Mouse (Mus musculus): Measurements from ENCODE around the gene Gm49318.
"Not testable (repeated sequence)": the region's sequence is repeated elsewhere in the genome, so short reads cannot be mapped to it uniquely, and the experiment has no call there.

Gene Gm49318

DNA sequence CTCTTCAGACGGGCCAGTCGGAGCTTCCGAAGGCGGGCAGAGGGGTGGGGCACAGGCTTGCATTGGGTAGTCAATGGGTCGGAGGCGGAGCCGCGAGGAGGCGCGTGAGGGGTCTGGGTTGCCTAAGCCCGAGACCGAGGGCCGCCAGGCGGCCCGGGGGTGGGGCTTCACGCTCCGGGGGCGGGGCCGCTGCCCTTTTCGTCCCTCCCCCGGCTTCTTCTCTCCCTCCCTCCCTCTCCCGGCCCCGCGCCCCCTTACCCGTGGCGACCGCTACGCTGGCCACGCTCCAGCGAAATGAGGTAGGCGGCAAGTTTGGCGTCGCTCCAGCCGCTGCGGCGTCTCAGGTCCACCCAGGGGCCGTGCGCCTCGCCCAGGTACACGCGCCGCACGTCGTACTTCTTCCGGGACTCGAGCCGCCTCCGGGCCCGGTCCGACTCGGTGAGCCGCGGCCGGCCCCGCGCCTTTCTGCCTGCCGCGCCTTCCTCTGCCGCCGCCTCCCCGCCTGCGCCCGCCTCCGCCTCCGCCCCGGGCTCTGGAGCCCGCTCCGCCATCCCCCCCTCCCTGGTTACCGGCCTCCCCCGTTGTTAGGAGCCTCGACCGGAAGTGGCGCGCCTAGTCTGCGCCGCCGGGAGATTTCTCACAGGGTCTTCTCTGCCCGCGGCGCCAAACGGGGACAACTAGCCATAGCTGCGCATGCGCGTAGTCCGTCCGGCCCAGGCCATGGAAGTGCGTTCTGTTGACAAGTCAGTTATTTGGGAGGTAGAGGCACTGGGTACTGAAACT, at the start of gene Gm49318, which contains the start of gene Zfp653:
TSS of gene Gm49318 (minus strand) at position 469 of the 783 bp plus-strand sequence.
TSS of gene Zfp653 (minus strand) at position 586 of the 783 bp plus-strand sequence.
- peak; percentile 93 for DNase-seq (ENCODE audit: low read depth)

DNA sequence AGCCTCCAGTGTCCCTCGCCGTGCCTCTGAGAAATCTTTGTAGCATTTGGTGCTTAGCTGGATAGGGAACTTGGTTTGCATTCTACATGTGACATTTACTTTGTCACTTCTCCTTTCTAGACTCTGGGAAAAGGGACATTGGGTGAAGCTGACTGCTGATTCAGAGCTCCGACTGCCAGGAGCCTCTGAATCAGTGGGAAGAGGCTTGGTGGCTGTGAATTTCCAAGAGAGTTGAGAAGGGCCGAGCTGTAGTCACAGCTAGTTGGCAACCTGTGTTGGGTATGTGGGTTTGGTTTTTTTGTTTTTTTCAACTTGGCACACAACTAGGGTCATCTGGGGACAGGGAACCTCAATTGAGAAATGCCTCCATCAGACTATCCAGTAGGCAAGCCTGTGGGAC, 48.5 kb upstream of the Gm49318 start:
- DNase-seq (ENCODE audit: low read depth), result no peak

DNA sequence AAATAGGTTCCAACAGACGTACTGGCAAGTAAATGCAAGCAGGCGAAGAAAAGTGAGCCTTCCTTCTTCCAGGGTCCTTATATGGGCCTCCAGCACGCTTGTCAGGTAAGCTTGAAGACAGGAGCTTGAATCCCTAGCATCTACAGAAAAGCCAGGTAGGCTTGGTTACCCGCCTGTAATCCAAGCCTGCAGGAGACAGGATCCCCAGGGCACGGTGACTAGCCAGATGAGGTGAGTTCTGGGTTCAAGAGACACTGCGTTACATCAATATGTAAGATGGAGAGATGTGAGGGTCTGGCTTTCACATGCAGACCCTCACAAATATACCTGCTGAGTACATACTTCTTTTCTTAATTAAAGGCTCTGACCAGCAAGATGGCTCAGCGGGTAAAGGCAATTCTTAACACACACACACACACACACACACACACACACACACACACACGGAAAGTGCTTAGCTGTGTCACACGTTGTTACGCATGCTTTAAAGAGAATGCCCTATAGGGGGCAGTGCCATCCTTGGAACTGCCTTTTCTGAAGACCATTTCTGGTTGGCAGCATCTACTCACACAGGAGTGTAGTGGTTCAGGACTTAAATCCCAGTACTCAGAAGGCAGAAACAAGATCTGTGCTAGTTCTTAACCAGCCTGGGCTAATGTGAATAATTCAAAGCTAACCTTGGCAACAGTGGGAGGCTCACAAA, 46.8 kb upstream of the Gm49318 start:
- peak; percentile 80 for DNase-seq (ENCODE audit: low read depth)

DNA sequence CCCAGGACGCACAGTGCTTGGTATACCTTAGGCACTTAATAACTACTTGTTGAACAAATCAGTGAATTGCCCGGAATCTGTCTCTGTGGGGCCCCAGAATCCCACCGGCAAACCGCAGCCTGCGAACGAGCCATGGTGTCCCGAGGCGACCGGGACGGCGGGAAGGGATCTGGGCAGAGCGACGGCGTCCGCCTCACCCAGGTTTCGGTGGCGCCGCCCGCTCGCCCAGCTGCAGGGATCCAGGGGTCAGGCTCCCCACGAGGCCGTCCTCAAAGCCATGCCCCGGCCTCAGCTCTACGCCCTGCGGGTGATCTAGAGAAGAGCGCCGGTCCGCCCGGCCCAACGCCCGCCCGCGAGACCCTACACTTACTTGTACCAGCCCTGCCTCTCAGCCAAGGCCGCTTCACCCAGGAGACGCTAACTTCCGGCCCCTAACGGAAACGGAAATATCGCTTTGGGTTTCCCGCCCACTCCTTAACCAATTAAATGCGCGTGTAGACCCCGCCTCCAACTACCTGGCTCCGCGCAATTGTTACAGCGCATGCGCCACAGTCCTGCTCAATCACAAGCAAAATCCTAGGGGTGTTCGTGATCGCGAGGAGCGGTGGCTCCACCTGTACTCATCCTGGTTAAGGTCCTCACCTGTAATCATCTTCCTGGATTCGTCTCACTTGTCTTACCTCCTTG, 45.8 kb upstream of the Gm49318 start, which contains the start of gene Elof1:
TSS of gene Elof1 (minus strand) at position 433 of the 687 bp plus-strand sequence.
- peak; percentile 97 for DNase-seq (ENCODE audit: low read depth)

DNA sequence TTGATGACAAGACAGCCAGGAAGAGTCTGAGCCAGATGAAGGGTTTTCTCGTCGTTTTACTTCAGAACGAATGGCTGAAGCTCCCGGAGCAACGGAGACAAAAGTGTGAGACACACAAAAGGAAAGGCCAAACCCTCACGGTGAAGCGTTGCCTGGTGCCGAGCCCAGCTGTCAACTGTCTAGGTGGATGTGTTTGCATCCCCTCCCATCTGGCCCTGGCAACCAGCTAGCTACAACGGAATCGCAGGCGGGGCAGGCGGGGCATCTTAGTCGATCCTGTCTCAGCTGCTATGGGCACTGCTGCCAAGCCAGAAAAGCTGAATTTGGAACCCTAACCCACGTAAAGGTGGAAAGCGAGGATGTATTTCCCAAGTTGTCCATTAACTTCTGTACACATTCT, 45.0 kb upstream of the Gm49318 start:
- no peak for DNase-seq (ENCODE audit: low read depth)

DNA sequence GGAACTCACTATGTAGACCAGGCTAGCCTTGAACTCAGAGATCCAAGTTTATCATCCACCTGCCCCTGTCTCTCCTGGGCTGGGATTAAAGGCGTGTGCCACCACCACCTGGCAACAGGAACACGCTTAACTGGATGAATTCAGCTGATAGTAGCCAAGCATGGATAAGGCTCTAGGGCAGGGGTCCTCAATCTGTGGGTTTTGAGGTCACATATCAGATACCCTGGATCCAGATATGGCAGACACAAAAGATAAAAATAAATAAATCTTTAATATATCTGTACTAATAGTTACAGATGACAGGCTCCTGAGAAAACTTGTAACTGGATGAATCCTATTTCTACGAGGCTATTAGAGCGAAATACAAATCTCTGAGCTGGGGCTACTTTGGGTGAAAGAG, 44.6 kb upstream of the Gm49318 start:
- DNase-seq (ENCODE audit: low read depth), result no peak

DNA sequence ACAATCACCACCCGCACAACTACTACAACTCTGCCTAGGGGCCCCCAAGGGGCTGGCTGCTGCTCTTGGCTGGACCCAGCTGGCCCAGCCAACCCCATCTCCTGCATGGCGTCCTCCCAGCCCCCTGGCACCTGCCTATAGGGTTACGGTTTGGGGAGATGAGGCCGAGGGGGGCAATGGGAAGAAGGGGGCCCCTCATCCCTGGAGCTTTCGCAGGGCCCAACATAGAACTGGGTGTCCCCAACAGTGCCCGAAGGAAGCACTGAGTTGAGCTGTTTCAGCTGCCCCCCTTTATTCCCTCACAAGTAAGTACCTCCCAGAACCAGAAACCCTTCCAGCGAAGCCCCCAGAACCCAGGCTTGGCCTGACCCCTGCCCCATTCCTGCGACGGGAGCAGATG, 37.1 kb upstream of the Gm49318 start:
- DNase-seq (ENCODE audit: low read depth), result no peak

DNA sequence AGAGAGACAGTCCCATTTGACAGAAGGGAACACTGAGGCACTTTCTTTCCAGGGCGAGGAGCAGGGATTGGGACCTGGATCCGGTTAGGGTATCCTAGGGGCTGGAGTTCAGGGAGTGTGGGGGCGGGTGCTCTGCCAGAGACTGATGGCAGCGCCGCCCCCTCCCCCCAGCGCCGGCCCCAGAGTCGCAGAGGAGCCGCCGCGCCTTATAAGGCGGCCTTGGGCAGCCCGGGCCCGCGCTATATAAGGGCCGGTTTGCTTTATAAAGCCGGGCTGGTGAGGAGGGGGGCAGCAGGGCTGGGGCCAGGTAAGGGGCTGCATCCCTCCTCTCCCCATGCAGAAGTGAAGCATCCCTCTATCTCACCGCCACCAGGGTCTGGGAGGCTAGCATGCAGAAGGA, 28.9 kb upstream of the Gm49318 start:
- no peak for DNase-seq (ENCODE audit: low read depth)

DNA sequence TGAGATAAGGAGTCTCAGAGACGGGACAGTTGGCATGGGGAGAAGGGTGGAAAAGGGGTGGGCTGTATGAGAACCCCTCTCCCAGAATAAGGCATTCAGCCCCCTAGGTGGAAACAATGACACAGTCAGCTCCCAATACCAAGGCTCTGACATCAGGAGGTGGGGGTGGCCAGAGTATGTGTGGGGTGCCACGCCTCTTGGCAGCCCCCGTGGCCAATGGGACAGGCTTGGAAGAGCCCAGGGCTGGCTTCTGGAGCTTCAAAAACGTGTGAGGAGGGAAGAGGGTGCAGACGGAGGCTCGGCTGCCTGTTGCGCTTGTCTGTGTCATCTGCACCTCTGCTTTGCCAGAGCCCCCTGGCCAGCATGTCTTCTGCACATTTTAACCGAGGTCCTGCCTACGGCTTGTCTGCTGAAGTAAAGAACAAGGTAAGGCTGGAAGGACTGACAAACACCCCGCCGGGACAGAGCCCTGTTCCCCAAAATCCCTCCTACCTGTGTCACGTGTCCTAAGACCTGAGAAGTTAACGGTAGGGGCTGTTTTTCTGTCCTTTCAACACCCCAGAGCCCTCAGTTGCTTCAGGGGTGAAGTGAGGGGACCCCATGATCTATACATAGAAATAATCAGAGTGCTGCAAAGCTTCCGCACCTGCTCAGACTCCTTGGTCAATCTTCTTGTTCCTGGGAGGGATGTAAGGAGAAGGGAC, 28.1 kb upstream of the Gm49318 start, which contains the start of gene Cnn1:
TSS of gene Cnn1 (plus strand) at position 224 of the 704 bp plus-strand sequence.
- no peak for DNase-seq (ENCODE audit: low read depth)

DNA sequence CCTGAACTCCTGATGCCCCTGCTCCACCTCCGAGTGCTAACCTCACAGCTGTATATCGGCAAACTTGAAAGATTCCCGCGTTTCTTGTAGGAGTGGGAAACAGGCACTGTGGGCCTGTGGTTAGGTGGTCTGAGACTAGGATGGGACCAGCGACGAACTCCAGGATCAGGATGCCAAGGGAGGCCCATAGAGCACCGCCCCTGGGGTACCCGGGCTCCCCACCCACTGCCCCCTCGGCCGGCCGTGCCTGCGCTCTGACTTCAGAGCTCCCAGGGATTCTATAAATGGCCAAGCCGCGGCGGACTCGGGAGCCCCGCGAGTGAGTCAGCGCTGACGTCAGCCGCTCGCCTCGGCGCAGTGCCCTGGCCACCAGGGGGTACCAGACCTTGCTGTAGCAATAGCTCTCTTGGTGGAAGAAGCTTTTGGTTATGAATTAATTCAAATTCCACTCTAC, 24.8 kb upstream of the Gm49318 start:
- DNase-seq (ENCODE audit: low read depth), result peak; percentile 74

DNA sequence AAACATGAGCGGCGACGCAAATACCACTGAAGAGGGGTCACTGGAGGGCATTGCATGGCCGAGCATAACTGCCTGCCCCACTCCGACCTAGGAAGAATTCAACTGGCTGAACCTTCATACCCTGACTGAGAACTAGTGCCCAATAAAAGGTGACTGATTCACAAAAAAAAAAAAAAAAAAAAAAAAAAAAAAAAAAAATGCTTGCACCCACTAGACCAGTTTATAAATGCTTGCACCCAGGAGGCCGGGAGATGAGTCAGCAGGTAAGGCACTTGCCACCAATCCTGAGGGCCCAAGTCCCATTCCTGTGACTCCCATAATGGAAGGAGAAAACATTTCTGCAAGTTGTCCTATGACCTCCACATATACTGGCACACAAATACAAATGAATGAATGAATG, 21.7 kb upstream of the Gm49318 start:
- no peak for DNase-seq (ENCODE audit: low read depth)

DNA sequence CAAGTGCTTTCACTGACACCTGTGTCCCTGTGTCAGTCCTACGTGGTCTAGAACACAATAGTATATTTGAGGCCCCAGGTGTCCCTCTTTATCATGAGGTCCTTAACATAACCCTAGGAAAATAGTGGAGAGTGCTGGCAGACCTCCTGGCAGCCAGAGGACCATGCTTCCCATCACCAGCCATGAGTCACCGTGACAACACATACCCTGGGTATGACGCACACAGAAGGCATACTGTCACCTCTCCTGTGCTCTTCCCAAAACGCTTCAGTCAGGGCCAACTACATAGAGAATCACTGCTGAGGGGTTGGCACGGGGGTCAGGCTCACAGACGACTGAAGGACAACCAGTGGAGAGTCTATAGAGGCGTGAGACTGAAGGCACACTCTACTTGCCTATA, 18.9 kb upstream of the Gm49318 start:
- no peak for DNase-seq (ENCODE audit: low read depth)

DNA sequence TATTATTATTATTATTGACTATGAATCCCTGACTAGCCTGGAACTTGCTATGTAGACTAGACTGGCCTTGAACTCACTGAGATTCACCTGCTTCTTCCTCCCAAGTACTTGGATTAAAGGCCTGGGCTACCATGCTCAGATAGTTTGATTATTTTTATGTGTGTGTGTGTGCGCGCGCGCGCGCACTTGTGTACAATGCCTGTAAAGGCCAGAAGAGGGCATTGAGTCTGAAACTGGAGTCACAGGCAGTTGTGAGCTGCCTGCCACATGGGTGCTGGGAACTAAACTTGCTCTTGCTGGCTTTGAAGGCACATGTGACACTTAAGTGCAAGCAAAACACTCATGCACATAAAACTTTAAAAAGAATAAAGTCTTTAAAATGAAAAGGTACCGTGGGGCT, 18.2 kb upstream of the Gm49318 start:
- DNase-seq (ENCODE audit: low read depth), result no peak

DNA sequence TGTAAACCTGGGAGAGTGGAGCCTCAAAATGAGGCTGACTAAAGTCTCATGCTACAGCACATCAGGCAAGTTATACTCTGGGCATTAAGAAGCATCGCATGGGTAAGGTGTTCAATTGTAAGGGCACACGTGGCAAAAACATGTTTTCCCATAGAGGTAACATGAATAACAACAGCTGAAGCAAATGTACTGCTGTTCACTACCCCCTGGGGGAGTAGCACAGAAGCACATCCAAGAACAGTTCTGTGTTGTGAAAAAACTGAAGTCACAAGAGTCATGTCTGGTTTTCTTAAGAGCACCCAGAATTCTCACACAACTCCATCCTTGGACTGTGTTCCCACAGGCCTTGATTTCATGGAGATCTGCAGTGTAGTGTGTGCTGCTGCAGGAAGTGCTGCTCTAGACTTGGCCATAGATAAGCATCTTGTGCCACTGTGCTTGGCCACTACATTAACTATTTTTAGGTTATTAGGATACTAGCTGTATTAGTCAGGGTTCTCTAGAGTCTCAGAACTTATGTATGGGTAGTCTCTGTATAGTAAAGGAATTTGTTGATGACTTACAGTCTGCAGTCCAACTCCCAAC, 16.1 kb upstream of the Gm49318 start:
- no peak for DNase-seq (ENCODE audit: low read depth)

DNA sequence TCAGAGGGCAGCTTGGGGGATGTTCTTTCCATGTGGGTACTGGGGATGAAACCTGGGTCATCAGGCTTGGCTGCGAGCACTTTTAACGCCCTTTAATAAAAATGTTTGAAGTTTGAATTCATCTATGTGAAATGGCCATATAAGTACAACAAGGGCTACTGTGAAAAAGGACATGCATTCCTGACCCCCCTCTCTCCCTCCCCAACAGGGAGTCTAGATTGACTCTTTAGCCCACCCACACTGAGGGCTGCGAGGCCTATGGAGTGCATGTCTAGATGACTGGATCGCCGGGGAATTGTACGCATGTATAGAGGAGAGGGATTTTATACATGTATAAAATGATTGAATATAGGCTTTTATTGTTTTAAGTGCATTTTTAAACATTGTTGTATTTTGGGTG, 15.0 kb upstream of the Gm49318 start:
- no peak for DNase-seq (ENCODE audit: low read depth)

DNA sequence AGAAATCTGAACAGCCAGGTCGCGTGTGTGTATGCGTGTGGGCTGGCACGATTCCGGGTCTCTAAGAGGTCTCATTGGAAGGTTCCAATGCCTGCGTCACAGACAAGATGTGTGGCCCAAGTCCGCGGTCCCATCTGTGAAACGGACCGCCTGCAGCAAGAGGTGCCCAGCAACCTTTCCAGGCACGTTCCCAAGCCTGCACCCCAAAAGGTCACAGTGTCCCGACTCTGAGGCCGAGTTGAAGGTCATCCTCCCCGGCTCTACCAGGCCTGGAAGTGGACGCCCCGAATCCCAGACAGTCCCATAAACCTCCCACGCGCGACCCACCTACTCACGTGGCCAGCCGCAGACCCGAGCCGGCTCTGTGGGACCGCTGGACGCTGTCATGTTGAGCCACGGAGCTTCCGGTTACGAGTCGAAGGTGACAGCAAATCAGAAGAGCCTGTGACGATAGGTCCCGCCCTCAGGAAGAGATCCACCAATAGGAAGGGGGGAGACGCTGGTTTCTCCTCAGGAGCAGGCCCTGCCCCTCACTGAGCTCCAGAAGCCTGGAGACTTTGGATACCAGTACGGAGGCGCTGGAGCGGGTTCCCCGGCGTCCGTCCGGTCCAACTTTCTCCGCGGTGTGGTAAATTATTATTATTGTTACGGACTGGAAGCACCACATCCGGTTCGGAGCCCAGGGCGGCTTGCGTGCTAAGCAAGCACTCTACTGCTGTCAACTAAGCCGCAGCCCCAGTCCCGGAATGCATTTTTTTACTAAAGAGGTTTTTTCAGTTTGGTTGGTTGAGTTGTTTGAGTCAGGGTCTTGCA, 14.2 kb upstream of the Gm49318 start, which contains the start of gene Ecsit:
TSS of gene Ecsit (minus strand) at position 417 of the 813 bp plus-strand sequence.
- DNase-seq (ENCODE audit: low read depth), result peak; percentile 93

DNA sequence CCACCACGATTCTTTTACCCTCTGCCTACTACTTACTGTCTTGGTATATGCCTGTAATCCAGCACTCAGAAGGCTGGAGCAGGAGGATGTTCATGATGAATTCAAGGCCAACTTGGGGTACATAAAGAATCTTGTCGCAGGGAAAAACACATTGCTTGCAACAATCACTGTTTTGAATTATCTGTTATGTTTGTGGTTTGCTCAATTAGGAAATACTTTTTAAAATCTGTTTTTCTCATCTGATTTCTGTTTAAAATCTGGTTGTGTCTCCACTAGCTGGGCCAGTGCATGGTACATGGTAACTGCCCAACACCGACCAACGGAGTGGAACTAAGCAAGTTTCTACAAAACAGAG, 13.6 kb upstream of the Gm49318 start:
- DNase-seq (ENCODE audit: low read depth), result no peak

DNA sequence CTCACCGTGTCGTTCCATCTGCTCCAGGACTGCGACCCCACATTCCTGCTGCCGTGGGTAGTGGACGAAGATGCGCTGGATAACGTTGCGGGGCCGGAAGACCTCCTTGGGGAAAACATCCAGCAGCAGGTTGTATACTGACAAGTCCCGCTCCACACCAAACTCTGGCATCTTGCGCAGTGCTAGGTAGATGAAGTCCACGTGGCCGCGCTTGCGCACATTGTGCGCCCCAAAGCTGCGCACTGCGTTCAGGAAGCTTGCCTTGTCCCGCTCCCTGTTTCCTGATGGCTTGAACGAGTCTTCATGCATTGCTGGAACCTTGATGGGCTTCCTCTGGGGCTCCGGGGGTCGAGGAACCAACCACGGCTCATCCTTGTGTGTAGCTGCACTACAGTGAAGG, 5.2 kb upstream of the Gm49318 start:
- no peak for DNase-seq (ENCODE audit: low read depth)

DNA sequence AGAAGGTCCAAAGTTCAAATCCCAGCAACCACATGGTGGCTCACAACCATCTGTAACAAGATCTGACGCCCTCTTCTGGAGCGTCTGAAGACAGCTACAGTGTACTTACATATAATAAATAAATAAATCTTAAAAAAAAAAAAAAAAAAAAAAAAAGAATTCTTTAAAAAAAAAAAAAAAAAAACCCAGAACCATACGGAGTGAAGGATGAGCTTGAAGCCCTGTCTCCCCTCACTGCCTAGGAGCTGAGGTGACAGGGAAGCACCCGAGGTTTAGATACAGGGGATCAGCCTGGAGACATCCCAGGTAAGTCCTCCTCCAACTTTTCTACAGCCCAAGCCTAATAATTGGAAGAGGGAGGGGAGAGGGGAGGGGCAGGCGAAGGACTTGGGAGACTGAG, 4.7 kb upstream of the Gm49318 start:
- DNase-seq (ENCODE audit: low read depth), result not testable (repeated sequence)

DNA sequence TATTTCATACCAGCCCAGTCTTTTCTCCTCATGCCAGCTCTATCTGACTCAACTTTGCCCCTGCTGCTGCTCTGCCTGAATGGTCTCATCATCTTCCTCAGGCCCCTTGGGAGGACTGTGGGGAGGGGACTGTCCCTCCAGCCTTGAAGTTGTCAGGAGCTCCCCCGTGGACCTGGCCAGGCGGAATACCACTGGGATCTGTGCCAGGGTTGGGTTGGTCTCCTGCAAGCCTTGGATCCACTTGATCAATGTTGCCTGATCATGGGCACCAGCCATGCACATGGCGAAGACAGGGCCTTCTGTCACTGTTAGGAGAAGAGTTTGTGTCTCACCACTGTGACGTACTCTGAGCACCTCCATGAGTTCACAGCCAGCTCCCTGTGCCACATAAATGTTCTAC, 1.2 kb upstream of the Gm49318 start:
- no peak for DNase-seq (ENCODE audit: low read depth)
